Mouse (Mus musculus): ENCODE results near the gene Selenoi.

DNA sequence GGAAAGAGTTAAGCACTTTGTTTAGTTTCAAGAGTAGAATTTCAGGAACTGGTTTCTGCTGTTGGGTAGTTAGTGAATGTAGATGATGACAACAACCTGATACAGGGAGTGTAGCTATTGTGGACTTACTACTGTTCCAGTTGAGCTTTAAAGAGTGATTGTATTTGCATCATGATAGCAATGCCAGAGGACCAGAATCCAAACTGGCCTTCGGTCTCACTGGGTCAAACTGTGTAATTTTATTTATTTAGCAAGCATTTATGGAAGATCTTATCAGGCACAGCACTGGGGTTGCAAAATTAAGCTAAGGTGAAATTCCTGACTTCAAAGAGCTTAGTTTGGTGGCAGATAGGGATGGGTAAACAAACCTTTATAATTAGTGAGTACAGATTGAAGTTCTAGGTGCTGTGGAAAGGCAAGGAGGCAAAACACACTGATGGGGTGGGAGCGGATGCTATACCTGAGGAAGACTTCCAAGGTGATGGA is 3.3 kb downstream of the Selenoi start:
- TF ChIP-seq CTCF (IDR thresholded peaks at IDR 0.05; ENCODE audit: low read depth) = no peak
- no peak for TF ChIP-seq EP300 (optimal IDR thresholded peaks at IDR 0.05)
